In the genomic region with DNA sequence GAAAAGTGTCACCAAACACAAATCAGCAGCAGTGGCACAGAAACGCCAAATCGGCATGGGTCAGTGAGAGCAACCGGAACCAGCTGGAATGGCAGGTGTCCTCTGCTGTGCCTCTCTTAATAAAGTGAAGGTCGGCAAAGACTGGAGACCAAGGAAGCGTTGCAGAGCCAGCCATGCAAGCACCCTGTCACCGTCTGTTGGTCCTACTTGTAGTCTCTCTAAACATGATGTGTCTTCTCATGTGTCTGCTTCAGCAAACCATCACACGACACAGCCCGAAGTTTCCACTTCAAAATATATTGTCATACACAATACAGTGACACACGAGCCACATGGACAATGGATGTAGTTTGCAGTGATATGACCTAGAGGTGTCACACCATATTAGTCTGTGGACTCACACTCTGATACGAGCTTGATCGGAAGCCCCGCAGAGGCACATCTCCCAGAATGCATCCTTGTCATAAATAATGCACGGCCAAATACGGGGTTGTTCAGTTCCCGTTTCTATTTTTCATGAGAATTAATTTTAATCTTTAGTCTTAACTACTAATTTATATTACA, we compare ENCODE assay signal across 23 mouse cellular contexts.
"Had no signal": no experiment of that assay in that cellular context is flagged by ENCODE, and none has a peak within 500 bp of the region (broad histone marks: within the 10 kb centered on the region; RNA-seq: fewer than 3 reads in every experiment).

No protein-coding gene starts in this region.

- H3K9ac ChIP-seq: intestine, embryonic 15.5 days; limb, embryonic 13.5 days; liver, embryonic 12.5 days; liver, embryonic 15.5 days; neural tube, embryonic 12.5 days; neural tube, embryonic 15.5 days had no signal

- H3K4me2 ChIP-seq: intestine, embryonic 15.5 days; limb, embryonic 13.5 days; liver, embryonic 12.5 days; liver, embryonic 15.5 days; midbrain, embryonic 11.5 days; neural tube, embryonic 12.5 days; neural tube, embryonic 15.5 days had no signal

- H3K9me3 ChIP-seq: intestine, embryonic 15.5 days; limb, embryonic 13.5 days; liver, embryonic 12.5 days; liver, embryonic 15.5 days; neural tube, embryonic 12.5 days; neural tube, embryonic 15.5 days had no signal

- H3K27ac ChIP-seq: intestine, embryonic 15.5 days; limb, embryonic 13.5 days; liver, embryonic 12.5 days; liver, embryonic 15.5 days; neural tube, embryonic 12.5 days; neural tube, embryonic 15.5 days; stomach, postnatal 0 days had no signal

- H3K27me3 ChIP-seq: intestine, embryonic 15.5 days; liver, embryonic 12.5 days; liver, embryonic 15.5 days; neural tube, embryonic 12.5 days; neural tube, embryonic 15.5 days had no signal

- H3K4me3 ChIP-seq: intestine, embryonic 15.5 days; limb, embryonic 13.5 days; liver, embryonic 12.5 days; liver, embryonic 15.5 days; neural tube, embryonic 12.5 days; neural tube, embryonic 15.5 days had no signal

- DNase-seq: kidney, adult 18-20 months; kidney, adult 9 months; kidney, postnatal 10 days; kidney, postnatal 4 days; left cerebral cortex, postnatal 4 days; liver; lung, adult 18-20 months; lung, postnatal 14 days; lung, postnatal 4 days; right cerebral cortex, adult 18-20 months; right cerebral cortex, postnatal 14 days; right cerebral cortex, postnatal 4 days; thymus, adult 2 months; thymus, postnatal 14 days; thymus, postnatal 4 days had no signal

- H3K4me1 ChIP-seq: intestine, embryonic 15.5 days; limb, embryonic 13.5 days; liver, embryonic 12.5 days; liver, embryonic 15.5 days; neural tube, embryonic 12.5 days; neural tube, embryonic 15.5 days had no signal

- H3K36me3 ChIP-seq: intestine, embryonic 15.5 days; limb, embryonic 13.5 days; liver, embryonic 12.5 days; liver, embryonic 15.5 days; neural tube, embryonic 12.5 days; neural tube, embryonic 15.5 days had no signal

- ATAC-seq: intestine, embryonic 15.5 days; liver, embryonic 12.5 days had no signal
